Mouse (Mus musculus): ENCODE measurements around the gene Bcl10. TPM values are rescaled to one million over a fixed set of nuclear protein-coding genes. Genes with fewer than 3 reads are reported as not detected.

Bcl10 gene
- 17.4 and 19.4 TPM in 2 replicates for polyA plus RNA-seq (2012; rRNA removed)

GRCm38 (mm10) chr3:145922019-145922854 is at the start of gene Bcl10:
Gene Bcl10, plus strand, starts transcription at chr3:145922804.

DNA sequence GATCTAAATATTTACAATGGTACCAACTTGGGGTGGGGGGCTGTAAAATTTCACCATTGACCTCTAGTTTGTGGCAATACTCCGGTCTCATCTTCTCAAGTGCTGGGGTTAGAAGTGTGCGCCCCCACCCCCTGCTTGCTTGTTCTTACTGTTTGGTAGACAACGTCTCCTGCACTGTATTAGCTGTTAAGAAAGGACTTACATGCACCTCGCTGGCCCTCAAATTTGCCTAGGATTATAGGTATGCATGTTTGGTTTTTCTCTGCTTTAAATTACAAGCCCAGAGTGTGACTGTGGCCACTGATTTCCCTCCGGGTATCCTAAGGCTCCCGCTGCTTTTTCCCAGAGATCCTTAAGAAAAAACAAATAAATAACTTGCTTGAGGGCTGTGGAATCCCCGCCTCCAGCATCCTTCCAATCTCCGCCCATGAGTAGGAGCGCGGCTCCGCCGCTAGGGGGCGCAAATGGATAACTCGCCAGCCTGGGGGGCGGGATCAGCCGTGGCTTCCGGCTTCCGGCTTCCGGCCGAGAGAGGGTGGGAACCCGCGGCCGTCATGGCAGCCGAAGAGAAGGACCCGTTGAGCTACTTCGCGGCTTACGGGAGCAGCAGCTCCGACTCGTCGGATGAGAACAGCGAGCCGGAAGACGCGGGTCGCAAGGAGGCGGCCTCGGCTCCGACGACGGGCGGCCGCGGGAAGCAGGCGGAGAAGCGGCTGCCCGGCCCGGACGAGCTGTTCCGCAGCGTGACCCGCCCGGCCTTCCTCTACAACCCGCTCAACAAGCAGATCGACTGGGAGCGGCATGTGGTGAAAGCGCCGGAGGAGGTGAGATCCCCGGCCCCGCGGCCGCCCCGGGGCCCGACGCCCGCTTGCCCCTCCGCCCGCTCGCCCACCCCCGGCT is 15.2 kb downstream of the Bcl10 start, which contains the start of gene 2410004B18Rik:
Gene 2410004B18Rik (plus strand): TSS at position 510 of the 900 bp plus-strand sequence.

Other genes with a start within 250 kb of the Bcl10 start
- gene Ddah1, start 164.1 kb upstream of the Bcl10 start, polyA plus RNA-seq (2012; rRNA removed): 60.8 and 76.4 TPM in 2 replicates
- 44.4 and 52.5 TPM in 2 replicates for gene 2410004B18Rik, start 15.2 kb downstream of the Bcl10 start, polyA plus RNA-seq (2012; rRNA removed)
- gene Syde2, start 65.1 kb downstream of the Bcl10 start, polyA plus RNA-seq (2012; rRNA removed): 2.3 and 2.6 TPM in 2 replicates
- gene Wdr63, start 185.3 kb downstream of the Bcl10 start, polyA plus RNA-seq (2012; rRNA removed): 1.3 and 1.6 TPM in 2 replicates
- gene Mcoln3, start 194.6 kb downstream of the Bcl10 start, polyA plus RNA-seq (2012; rRNA removed): 0.59 and 1.4 TPM in 2 replicates
- gene Mcoln2, start 227.0 kb downstream of the Bcl10 start, polyA plus RNA-seq (2012; rRNA removed): 0.98 and 1.5 TPM in 2 replicates